Mouse (Mus musculus) forebrain, embryonic 16.5 days (tissue): ENCODE results near the gene Opn4. TPM values are rescaled to one million over a fixed set of nuclear protein-coding genes. Genes with fewer than 3 reads are reported as not detected.

ENCODE experiments used
- ATAC-seq: fragments of 200-750 bp; cut with Nextera tagmentation; 2 replicates; pipeline ENCODE4 v1.8.0; 2017; ENCODE audit warnings: mild to moderate bottlenecking, moderate library complexity
- H3K27ac ChIP-seq: fragments of 300-500 bp; sonication (generic); 2 replicates; pipeline ENCODE4 v1.5.1; 2014; ENCODE audit warnings: low read length, control low read depth
- H3K27me3 ChIP-seq: fragments of 300-500 bp; sonication (generic); replicated peaks from 2 replicates; pipeline ENCODE4 v1.6.1; 2014; ENCODE audit warnings: low read length; ENCODE audit not compliant: control insufficient read depth, insufficient read depth
- H3K36me3 ChIP-seq: fragments of 300-500 bp; sonication (generic); 2 replicates; pipeline ENCODE4 v1.6.1; 2014; ENCODE audit not compliant: control insufficient read depth, insufficient read depth
- H3K4me1 ChIP-seq: fragments of 300-500 bp; sonication (generic); replicated peaks from 2 replicates; pipeline ENCODE4 v1.6.1; 2014; ENCODE audit warnings: low read length; ENCODE audit not compliant: control insufficient read depth, insufficient read depth
- H3K4me2 ChIP-seq: fragments of 300-500 bp; sonication (generic); 2 replicates; pipeline ENCODE4 v1.6.1; 2014; ENCODE audit warnings: mild to moderate bottlenecking, low read length, control low read depth
- H3K4me3 ChIP-seq: fragments of 300-500 bp; sonication (generic); replicated peaks from 2 replicates; pipeline ENCODE4 v1.5.1; 2014; ENCODE audit warnings: mild to moderate bottlenecking, low read length, control low read depth
- H3K9ac ChIP-seq: fragments of 300-500 bp; sonication (generic); replicated peaks from 2 replicates; pipeline ENCODE4 v1.6.1; 2014; ENCODE audit warnings: low read depth, low read length, control low read depth
- H3K9me3 ChIP-seq: fragments of 300-500 bp; sonication (generic); 2 replicates; pipeline ENCODE4 v1.6.1; 2016; ENCODE audit warnings: low read length; ENCODE audit not compliant: control insufficient read depth
- WGBS: fragments of 180-500 bp; shearing (Covaris S2); extraction: QIAGEN DNeasy Blood & Tissue Kit; methylation state at CpG from one replicate; pipeline ENCODE4 v1.1.7; 2014; 5-methylcytosine and 5-hydroxymethylcytosine counted together
- polyA plus RNA-seq: library from polyadenylated mRNA; unstranded; fragments of >200 nt; fragmentation: Nextera tagmentation; extraction: Ambion mirVana; gene quantifications from 2 replicates; pipeline ENCODE4 v1.2.1, GENCODE M21; 2015

Opn4 gene
- polyA plus RNA-seq, 1 experiment from 2014 or later = not detected

DNA sequence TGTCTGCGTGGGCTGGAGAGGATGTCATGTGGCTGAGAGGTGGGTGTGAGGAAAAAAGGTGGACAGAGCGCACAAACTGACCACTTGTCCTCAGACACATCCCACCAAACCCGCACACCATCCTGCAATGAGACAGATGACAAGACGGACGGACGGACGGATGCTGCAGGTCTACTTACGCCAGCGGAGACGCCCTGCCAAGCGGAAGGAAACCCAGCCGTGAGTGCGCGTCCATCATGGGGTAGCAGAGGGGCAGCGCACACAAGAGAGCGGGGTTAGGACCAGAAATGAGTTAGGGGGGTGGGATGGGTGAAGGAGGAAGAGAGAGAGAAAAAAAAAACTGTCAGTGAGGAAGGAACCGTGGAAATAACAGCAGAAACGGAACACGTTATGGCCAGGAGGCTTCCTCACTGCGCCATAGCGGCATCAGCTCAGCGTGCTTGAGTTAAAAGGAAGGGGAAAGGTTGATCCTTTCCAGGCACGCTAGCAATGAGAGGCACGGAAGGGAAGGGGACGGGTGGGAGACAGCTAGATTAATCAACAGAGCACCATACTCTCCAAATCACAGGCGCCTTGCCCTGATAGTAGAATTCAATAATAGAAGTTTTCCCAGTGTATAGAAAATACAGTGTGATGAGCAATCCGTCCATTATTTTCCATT lies 30.3 kb downstream of the Opn4 start:
- Histone ChIP-seq H3K4me3 (peak overlapping the region; percentile 41), H3K36me3 (no peaks in the 10 kb centered on the region), H3K4me2 (peak overlapping the region; percentile 69), H3K9me3 (no peaks in the 10 kb centered on the region), H3K9ac (peak overlapping the region; percentile 53), H3K27ac (no peak overlapping the region), H3K4me1 (peaks cover 11% of the 10 kb centered on the region), H3K27me3 (no peaks in the 10 kb centered on the region)
- no peak; the same call in 1 of the 2 replicates for ATAC-seq
- WGBS = 35% methylated on average over 27 of the region's 27 CpGs

DNA sequence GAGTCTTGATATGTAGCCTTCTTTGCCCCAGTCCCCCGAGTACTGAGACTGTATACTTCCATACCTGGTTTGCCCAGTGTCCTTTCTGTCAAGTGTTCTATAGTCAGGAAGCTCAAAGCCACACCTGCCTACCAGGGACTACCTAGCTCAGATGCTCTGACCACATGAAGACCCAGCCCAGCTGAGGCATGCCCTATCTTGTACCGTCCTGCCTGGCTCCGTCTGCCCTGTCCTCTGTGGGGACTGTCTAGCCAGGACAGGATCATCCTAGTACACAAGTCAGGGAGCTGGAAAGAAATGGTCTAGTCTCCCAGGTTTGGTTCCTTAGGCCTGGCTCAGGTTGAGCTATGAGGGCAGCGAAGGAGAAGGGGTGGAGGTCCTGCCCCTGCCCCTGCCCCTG lies 31.3 kb downstream of the Opn4 start:
- 83% methylated on average over 4 of the region's 4 CpGs for WGBS
- Histone ChIP-seq H3K9ac (no peak overlapping the region), H3K4me3 (no peak overlapping the region), H3K4me1 (peaks cover 11% of the 10 kb centered on the region), H3K27ac (no peak overlapping the region), H3K36me3 (no peaks in the 10 kb centered on the region), H3K27me3 (no peaks in the 10 kb centered on the region), H3K4me2 (no peak overlapping the region), H3K9me3 (no peaks in the 10 kb centered on the region)
- no peak for ATAC-seq

DNA sequence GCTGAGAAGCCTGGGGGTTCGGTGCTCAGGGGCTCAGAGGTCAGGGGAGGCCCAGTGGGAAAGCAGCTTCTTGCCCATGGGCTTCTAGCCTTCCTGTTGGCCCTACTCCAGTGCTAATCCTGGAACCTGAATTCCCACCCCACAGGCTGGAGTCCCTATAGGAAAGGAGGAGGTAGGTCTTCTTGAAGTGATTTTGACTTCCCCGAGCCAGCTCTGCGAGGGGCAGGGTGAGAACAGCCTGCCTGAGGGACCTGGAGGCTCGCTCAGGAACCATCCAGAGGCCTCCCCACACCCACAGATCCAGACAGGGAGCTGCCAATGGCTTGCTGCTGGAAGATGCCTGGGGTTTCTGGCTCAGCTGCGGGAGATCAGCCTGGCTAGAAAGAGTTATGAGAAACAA lies 32.2 kb downstream of the Opn4 start:
- no peak for ATAC-seq
- H3K9ac ChIP-seq = no peak overlapping the region
- H3K9me3 ChIP-seq = no peaks in the 10 kb centered on the region
- peaks cover 11% of the 10 kb centered on the region for H3K4me1 ChIP-seq
- no peak overlapping the region for H3K4me2 ChIP-seq
- no peaks in the 10 kb centered on the region for H3K36me3 ChIP-seq
- 56% methylated on average over 5 of the region's 5 CpGs for WGBS
- no peak overlapping the region for H3K27ac ChIP-seq
- H3K4me3 ChIP-seq = no peak overlapping the region
- H3K27me3 ChIP-seq = no peaks in the 10 kb centered on the region

DNA sequence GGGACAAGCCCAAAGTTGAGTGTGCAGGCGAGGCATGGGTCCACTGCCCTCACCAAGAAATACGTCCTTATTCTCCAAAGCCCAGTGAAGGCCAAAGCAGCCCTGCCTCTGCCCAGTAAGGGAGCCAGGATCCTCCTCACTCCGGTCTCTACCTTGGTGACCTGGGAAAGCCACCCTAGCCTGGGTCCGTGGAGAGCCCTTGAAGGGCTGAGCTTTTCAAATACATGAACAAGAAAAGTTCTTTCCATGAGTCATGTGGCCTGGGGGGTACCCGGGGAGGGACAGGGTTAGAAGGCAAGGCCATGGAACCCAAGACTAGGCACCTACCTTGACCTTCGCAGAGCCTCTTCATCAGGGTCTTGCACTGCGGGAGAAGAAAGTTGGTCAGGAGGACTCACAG lies 33.4 kb downstream of the Opn4 start:
- no peak for ATAC-seq
- Histone ChIP-seq H3K4me3 (no peak overlapping the region), H3K36me3 (no peaks in the 10 kb centered on the region), H3K27me3 (no peaks in the 10 kb centered on the region), H3K9ac (no peak overlapping the region), H3K9me3 (no peaks in the 10 kb centered on the region), H3K4me2 (no peak overlapping the region), H3K27ac (no peak overlapping the region), H3K4me1 (peaks cover 11% of the 10 kb centered on the region)
- WGBS = 92% methylated on average over 7 of the region's 7 CpGs

DNA sequence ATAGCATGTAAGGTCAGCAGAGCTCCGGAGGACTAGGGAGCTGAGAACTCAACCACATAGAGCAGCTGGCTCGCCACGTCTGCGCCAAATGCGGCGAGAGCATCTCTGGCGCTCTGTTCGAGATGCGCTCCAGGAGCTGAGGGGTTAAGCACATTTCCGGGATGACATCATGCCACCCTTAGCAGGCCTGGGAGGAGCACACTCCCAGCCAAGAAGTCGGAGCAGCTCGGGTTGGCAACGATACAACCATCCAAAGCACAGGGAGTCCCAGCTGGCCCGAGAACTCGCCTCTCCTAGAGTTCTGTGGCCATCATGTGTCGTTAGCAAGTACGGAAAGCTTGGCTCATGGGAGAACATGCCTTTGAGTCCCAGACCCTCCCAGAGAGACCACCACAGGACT lies 34.2 kb downstream of the Opn4 start:
- no peaks in the 10 kb centered on the region for H3K36me3 ChIP-seq
- no peak overlapping the region for H3K27ac ChIP-seq
- ATAC-seq = peak; percentile 49; the same call in 1 of the 2 replicates
- H3K4me2 ChIP-seq = no peak overlapping the region
- WGBS = 62% methylated on average over 17 of the region's 17 CpGs
- H3K27me3 ChIP-seq = no peaks in the 10 kb centered on the region
- H3K9ac ChIP-seq = no peak overlapping the region
- no peaks in the 10 kb centered on the region for H3K9me3 ChIP-seq
- no peak overlapping the region for H3K4me3 ChIP-seq
- peaks cover 11% of the 10 kb centered on the region for H3K4me1 ChIP-seq

DNA sequence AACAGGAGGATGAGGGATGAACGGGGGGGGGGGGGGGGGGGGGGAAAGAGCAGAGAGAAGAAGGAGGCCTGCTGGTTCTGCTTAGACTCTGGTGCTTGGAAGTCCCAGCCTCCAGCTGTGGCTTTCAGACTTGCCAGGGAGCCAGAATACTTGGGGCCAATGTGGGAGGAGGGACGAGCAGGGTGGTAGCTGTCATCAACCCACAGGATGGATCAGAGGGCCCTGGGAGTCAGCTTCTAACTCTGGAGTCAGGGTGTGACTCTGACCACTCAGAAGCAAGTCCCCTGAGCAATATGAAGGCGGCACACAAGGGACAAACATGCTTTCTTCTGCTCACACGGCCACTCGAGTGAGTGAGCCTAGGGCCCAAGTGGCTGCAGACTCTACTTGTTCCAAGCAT lies 35.3 kb downstream of the Opn4 start:
- H3K36me3 ChIP-seq = no peaks in the 10 kb centered on the region
- H3K9me3 ChIP-seq = no peaks in the 10 kb centered on the region
- H3K4me3 ChIP-seq = no peak overlapping the region
- no peak for ATAC-seq
- H3K9ac ChIP-seq = no peak overlapping the region
- no peak overlapping the region for H3K27ac ChIP-seq
- 65% methylated on average over 5 of the region's 5 CpGs for WGBS
- H3K4me1 ChIP-seq = peaks cover 9% of the 10 kb centered on the region
- H3K27me3 ChIP-seq = no peaks in the 10 kb centered on the region
- H3K4me2 ChIP-seq = no peak overlapping the region

DNA sequence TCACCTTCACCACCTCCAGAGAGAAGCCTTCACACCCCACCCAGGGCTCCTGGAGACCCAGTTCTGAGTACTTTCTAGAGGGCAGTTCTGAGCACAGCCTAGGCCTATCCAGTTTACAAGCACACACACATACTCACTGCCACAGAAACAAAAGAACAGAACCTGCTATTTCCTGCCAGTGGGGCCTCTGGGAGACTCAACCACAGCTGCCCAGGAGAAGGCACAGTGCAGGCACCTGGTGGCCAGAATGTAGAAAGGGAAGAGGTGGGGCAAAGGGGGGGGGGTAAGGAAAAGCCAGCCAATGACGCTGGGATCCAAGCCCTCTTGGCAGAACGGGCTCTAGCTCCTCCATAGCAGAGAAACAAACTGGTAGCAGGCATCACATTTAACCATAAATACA lies 37.5 kb downstream of the Opn4 start:
- Histone ChIP-seq H3K4me1 (peaks cover 5% of the 10 kb centered on the region), H3K27ac (no peak overlapping the region), H3K4me3 (no peak overlapping the region), H3K9me3 (no peaks in the 10 kb centered on the region), H3K36me3 (no peaks in the 10 kb centered on the region), H3K4me2 (no peak overlapping the region), H3K27me3 (no peaks in the 10 kb centered on the region), H3K9ac (no peak overlapping the region)
- no peak for ATAC-seq
- WGBS = 22% methylated on average over 2 of the region's 2 CpGs

DNA sequence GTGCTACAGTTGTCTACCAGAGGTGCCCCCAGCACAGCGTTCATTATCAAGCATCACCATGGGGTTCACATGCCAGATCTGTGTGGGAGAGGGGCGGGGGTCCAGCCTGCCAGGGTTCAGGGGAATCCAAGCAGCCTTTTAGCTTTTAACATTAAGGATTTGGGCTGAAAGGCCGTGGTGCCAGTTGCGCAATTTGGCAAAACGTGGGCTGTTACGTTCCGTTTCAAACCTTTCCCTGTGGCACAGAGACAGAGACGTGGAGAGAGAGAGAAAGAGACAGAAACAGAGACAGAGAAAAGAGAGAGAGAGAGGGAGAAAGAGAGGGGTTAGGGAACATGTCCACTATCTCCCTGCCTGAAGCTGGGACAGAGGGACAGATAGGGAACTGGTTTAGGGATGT lies 38.3 kb downstream of the Opn4 start:
- Histone ChIP-seq H3K36me3 (no peaks in the 10 kb centered on the region), H3K27me3 (no peaks in the 10 kb centered on the region), H3K4me1 (peaks cover 5% of the 10 kb centered on the region), H3K4me2 (no peak overlapping the region), H3K9me3 (no peaks in the 10 kb centered on the region), H3K9ac (no peak overlapping the region), H3K27ac (no peak overlapping the region), H3K4me3 (no peak overlapping the region)
- ATAC-seq = no peak
- WGBS = 90% methylated on average over 8 of the region's 8 CpGs

DNA sequence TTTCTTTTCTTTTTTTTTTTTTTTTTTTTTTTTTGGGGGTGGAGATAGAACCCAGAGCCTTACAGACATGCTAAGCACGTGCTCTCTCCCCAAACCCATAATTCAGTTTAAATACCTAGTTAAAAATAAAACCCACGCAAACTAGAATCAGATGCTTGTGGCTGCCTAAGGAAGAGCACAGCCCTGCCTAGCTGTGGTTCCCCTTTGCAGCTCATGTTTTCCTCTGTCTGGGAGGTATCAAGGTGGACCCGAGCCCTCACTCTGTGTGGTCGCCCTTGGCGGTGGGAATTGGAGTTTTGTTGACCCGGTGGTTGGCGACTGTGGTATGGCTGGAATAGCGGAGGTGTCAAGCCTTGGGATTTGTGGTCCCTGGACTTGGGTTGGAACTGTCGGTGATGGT lies 41.0 kb downstream of the Opn4 start:
- Histone ChIP-seq H3K27me3 (no peaks in the 10 kb centered on the region), H3K9me3 (no peaks in the 10 kb centered on the region), H3K27ac (no peak overlapping the region), H3K4me3 (no peak overlapping the region), H3K4me1 (no peaks in the 10 kb centered on the region), H3K36me3 (no peaks in the 10 kb centered on the region), H3K4me2 (no peak overlapping the region), H3K9ac (no peak overlapping the region)
- ATAC-seq = no peak
- WGBS = 94% methylated on average over 9 of the region's 9 CpGs

DNA sequence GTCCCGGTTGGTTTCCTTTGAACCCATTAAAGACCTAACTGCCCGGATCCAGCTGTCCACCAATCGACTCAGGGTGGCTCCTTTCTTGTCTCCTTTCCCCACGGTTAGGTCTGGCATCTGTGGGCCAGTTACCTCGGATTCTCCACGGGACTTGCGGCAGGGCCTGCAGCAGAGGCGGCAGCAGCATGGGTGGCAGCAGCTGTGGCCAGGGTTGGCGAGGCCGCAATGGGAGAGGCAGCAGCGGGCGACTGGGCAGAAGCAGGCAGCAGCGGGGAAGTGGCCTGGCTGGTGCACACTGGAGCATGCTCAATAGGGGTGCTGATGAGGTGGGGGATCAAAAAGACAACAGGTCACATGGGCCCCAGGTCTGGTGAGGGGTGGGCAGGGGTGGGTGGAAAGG lies 44.7 kb downstream of the Opn4 start:
- no peak overlapping the region for H3K4me2 ChIP-seq
- H3K4me3 ChIP-seq = no peak overlapping the region
- no peak for ATAC-seq
- no peak overlapping the region for H3K27ac ChIP-seq
- no peaks in the 10 kb centered on the region for H3K27me3 ChIP-seq
- no peaks in the 10 kb centered on the region for H3K9me3 ChIP-seq
- no peaks in the 10 kb centered on the region for H3K4me1 ChIP-seq
- WGBS = 67% methylated on average over 13 of the region's 13 CpGs
- no peak overlapping the region for H3K9ac ChIP-seq
- H3K36me3 ChIP-seq = no peaks in the 10 kb centered on the region
